Mouse (Mus musculus): ENCODE results near the gene Gltpd2.
"Not testable (repeated sequence)": the region's sequence is repeated elsewhere in the genome, so short reads cannot be mapped to it uniquely, and the experiment has no call there.

Gltpd2 gene

DNA sequence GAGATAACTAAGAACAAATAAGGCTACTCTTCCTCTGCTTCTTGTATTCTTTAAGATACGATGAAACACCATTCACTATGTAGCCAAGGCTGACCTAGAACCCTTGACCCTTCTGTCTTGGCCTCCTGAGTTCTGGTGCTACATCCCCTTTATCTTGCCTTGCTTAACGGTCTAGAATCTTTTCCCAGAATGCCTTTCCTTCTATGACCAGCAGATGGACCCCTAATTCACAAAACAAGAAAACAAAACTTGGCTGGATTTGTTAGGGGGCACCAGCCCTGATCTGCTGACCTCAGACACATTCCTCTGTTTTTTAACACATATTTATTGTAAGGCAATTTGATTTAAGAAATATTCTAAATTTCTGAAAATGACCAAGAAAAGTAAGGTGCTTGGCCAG is 2.6 kb upstream of the Gltpd2 start:
- no peak for DNase-seq (ENCODE audit: low spot score)

DNA sequence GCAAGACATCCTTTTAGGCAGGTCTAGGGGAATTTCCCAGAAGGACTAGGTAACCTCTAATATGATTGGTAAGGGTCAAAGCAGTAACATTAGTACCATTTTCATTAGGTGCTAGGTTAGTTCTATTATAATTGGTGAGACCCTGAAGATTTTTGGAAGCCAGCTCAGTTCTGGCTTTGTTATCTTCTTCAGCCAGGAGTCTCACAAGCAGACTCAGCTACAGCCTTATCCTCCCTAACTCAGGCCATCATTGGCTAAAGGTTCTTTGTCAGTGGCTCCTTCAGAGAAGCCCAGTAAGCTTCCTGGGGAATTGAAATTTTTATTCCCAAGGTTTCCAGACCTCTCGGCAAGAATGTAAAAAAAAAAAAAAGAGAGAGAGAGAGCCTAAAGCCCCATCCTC is 560 bp upstream of the Gltpd2 start:
- no peak for DNase-seq (ENCODE audit: low spot score)

DNA sequence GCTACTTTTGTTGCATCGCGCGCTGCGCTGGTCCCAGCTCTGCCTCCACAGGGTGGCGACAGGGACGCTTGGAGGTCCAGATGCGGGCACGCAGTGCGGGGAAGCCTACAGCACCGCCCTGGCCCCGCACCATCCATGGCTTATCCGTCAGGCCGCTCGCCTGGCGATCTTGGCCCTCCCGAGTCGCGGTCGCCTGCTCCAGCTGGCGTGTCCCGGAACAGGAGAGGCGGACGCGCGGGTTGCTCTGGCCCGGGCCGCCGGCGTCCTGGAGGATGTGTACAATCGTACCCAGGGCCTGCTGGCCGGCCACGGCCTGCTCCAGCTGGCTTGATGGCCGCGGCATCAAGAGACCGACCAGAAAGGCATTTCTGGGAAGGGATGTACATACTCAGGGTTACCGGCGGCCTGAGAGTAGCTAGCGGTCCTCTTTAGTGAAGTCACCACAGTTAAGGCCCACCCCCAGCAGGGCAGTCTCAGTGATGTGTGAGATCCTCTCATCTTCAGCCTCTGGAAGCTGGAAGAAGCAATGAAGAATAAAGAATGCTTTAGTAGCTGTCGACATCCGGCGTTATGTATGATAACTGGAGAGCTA is 1.3 kb downstream of the Gltpd2 start:
- DNase-seq (ENCODE audit: low spot score) = peak; percentile 16

- not testable (repeated sequence) for DNase-seq (ENCODE audit: low spot score)
Measured at GRCm38 (mm10) chr11:70523306-70523989, 4.5 kb downstream of the Gltpd2 start.

DNA sequence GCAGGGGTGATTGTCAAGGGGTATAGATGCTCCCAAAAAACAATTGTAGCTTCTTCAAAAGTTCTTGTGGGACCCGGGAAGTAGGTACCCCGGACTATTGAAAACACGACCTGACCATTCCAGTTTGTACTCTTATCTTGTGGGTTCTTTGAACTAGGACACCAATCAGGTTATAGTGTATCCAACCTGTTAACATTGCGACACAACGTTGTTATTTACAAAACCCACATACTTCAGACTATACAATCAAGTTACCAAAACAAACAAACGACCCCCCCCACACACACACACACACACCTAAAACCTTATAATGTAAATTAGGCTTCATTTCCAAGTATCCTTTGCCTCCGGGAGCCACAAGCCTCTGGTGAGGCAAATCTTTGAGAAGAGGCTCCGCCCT is 5.8 kb downstream of the Gltpd2 start:
- no peak for DNase-seq (ENCODE audit: low spot score)

- peak; percentile 77 for DNase-seq (ENCODE audit: low spot score)
Measured at GRCm38 (mm10) chr11:70525184-70525678, 6.2 kb downstream of the Gltpd2 start, which contains the start of gene Psmb6. Gene Psmb6 (plus strand): TSS chr11:70525367.

DNA sequence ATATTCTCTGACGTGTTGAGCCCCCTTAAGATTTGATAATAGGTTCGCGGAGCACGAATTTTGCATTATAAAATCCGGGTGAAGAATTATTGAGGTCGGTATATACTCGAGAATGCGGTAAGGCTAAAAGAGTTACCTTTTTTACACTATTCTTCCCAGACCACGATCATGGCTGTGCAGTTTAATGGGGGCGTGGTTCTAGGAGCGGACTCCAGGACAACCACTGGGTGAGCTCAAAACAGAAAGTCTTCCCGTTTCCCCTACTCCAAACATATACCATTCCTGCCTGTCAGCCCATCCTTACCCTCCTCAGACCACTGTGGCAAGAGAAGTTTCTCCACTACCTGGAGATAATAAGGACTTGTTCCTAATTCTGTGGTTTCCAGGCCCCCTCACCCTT is 6.7 kb downstream of the Gltpd2 start:
- no peak for DNase-seq (ENCODE audit: low spot score)

- DNase-seq (ENCODE audit: low spot score) = no peak
Measured at GRCm38 (mm10) chr11:70526211-70526610, 7.2 kb downstream of the Gltpd2 start.

DNA sequence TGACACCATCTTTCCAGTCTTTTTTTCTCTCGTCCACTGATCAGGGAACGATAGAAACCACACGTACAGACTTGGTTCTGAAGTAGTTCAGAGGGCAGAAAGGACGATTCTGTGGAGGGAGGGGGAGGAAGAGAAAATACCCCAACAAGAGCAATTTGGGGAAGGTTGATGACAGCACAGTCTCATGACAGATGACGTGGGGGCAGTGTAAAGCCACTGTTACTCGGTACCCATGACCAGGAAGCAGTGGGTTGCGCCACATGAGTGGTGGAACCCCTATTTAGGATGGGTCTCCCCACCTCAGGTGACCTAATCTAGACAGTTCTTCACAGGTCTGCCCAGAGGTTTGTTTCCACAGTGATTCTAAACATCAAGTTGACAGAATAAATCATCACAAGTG is 9.6 kb downstream of the Gltpd2 start:
- DNase-seq (ENCODE audit: low spot score) = no peak

DNA sequence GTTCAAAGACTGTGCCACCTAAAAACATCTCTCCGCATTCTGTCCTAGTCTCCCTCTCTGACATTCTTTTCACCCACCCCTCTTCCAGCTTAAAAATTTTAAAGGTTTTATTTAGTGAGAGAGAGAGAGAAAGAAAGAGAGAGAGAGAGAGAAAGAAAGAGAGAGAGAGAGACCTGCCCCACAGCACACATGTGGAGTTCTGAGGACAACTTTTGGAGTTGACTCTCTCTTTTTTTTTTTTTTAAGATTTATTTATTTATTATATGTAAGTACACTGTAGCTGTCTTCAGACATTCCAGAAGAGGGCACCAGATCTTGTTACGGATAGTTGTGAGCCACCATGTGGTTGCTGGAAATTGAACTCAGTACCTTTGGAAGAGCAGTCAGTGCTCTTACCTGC is 12.1 kb downstream of the Gltpd2 start:
- not testable (repeated sequence) for DNase-seq (ENCODE audit: low spot score)

DNA sequence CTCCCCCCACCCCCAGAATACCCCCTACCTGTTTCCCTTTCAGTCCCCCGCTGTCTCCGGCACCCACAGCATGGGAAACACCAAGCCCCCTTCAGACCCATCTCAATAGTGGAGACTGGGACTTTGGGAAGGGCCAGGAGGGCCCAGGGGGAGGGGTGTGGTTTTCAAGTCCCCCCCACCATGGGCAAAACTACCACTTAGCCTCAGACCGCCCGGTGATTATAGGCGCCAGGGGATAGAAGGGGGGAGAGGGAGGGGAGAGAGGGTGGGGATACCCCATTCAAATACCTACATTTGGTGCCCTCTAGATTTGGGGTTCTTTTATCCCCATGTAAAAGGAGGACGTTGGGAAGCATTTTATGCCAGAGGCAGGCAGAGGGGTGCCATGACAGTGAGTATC is 13.8 kb downstream of the Gltpd2 start, which contains the start of gene Gm40193:
Gm40193 (minus strand) TSS at position 101 of the 400 bp plus-strand sequence.
- DNase-seq (ENCODE audit: low spot score) = no peak

GRCm38 (mm10) chr11:70539423-70539822 is 20.4 kb downstream of the Gltpd2 start:
- DNase-seq (ENCODE audit: low spot score) = no peak

DNA sequence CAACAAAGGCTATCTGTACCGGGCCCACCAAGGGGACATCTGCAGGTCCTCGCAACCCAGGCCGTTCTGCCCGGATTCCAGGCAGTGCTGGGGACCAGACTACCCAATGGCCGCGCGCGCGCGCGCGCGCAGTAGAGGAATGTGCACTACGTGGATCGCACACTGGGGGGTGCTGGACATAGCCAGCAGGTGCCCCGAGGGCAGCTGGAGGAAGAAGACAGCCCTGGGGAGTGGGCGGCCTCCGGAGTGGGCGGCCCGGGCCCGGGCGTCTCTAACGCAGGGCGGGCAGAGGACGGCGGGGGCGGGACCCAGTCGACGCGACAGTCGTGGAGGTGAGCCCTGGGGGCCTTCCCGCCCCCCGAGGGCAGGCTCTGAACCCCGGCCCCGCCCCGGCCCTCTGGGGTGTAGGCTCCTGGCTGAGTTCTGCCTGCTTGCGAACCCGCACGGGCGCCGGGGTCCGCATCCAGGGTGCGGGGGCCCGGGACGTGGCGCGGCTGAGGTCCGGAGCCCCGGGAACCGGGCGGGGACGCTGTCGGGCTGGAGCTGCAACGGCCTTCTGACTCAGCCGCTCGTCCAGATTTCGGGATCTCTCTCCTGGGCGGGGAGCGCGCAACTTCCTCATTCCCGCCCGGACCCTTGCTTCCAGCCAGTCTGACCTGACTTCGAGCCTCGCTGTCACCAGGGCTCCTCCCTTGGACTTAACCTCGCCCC is 21.0 kb downstream of the Gltpd2 start, which contains the start of gene Pld2:
Pld2 (plus strand) TSS at position 188 of the 711 bp plus-strand sequence.
- DNase-seq (ENCODE audit: low spot score) = peak; percentile 78

DNA sequence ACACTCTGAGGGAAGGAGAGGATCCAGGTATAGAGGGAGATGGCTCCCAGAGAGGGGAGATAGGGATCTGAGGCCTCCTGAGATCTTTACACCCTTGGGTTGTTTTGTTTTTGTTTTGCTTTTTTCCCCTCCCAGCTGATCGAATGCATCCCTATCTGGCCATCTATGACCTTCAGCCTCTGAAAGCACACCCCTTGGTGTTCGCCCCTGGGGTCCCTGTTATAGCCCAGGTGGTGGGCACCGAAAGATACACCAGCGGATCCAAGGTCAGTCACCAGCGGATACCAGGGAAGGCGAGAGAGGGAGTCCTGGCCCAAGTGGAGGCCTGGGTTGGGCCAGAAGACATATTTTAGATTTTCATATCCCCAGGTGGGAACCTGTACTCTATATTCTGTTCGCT is 21.9 kb downstream of the Gltpd2 start:
- no peak for DNase-seq (ENCODE audit: low spot score)

DNA sequence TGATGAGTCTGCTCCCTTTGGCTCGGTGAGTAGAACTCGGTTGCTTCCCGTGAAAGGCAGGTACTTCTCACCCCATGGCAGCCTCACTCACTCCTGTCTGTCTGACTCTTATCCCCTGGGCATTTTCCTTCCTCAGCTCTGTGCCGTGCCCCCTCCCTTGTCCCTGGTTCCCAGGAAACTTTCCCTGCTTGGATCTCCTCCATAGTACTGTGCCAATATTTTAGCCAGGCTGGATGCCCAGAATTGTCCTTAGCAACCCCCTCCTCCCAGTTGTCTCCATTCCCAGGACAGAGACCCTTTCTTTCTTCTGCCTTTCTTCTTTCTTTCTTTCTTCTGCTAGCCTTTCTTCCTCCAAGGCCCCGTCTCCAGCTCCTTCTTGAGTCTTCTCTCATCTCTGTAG is 22.4 kb downstream of the Gltpd2 start:
- no peak for DNase-seq (ENCODE audit: low spot score)

- DNase-seq (ENCODE audit: low spot score) = no peak
Measured at GRCm38 (mm10) chr11:70544496-70544895, 25.5 kb downstream of the Gltpd2 start.

DNA sequence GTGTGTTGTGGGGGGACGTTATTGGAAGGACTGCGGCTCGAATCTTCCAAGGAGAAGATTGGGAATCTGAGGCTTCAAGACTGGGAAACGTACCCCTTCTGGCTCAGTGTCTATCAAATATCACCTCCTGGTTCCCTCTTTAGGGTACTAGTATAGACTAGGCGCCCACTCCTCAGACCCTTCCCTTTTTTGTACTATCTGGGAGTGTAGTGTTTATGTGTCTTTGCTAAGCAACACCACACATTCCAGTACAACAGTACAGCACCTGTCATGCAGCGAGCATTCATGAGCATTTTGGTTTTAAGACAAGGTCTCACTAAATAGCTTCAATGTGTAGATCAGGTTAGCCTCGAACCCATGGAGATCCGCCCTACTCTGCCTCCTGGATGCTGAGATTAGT is 32.5 kb downstream of the Gltpd2 start:
- no peak for DNase-seq (ENCODE audit: low spot score)

DNA sequence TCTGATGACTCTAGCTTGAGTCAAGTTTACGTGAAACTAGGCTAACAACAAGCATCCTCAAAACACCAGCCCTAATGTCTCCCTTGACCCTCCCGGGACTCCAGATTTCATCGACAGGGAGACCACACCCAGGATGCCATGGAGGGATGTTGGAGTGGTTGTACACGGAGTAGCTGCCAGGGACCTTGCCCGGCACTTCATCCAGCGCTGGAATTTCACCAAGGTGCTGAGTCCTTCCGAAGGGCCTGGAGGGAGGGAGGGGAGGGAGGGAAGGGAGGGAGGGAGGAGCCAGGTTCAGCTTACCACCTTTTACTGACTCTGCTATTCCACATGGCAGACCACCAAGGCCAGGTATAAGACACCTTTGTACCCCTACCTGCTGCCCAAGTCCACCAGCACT is 34.9 kb downstream of the Gltpd2 start:
- no peak for DNase-seq (ENCODE audit: low spot score)

- no peak for DNase-seq (ENCODE audit: low spot score)
Measured at GRCm38 (mm10) chr11:70557545-70557944, 38.5 kb downstream of the Gltpd2 start.

DNA sequence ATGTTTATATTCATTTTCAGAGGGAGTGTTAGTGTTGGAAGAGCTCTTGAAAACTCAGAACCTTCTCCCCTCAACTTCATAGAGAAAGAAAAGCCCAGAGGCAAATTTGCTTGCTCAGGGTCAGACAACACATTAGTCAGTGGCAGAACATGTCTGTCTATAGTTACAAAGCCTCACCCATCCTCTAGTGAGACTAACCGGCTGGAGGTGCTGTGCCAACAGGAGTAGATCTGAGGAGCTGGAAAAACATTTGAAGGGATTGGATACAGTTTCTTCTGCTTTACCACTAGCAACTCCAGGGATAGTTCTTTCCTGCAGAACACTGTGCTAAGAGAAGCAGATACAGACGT is 42.9 kb downstream of the Gltpd2 start:
- no peak for DNase-seq (ENCODE audit: low spot score)

DNA sequence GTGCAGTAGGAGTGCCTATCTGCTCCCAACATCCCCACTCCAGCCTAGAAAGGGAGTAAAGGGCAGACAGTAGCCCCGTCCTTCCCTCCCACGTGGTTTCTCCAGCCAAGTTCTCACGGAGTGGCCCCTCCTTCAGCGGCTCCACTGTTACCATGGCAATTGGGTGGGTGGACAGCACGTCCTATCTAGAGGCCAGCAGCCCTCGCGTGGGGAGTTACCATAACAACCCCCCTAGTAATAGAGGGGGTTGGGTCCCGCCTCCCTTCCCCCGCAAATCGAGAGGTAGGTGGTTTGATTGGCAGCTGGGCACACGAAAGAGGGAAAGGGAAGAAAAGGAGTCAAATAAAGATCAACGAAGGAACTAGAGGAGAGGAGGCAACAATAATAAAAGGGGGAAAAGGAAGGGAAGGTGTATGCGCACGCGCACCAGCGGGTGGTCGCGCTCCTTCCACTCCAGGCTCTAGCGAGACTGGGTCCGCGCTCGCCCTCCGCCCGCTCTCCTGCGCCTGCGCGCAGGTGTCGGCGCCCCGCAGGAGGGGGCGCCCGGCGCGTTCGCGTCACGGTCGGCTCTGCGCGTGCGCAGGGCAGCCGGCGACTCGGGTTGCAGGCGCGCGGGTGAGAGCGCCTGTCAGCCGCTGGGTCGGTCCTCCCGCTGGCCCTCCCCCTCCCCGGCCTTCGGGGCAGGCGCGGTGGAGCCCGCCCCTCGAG is 43.4 kb downstream of the Gltpd2 start, which contains the start of gene Mink1:
Mink1 (plus strand) TSS at position 595 of the 708 bp plus-strand sequence.
- peak; percentile 85 for DNase-seq (ENCODE audit: low spot score)

DNA sequence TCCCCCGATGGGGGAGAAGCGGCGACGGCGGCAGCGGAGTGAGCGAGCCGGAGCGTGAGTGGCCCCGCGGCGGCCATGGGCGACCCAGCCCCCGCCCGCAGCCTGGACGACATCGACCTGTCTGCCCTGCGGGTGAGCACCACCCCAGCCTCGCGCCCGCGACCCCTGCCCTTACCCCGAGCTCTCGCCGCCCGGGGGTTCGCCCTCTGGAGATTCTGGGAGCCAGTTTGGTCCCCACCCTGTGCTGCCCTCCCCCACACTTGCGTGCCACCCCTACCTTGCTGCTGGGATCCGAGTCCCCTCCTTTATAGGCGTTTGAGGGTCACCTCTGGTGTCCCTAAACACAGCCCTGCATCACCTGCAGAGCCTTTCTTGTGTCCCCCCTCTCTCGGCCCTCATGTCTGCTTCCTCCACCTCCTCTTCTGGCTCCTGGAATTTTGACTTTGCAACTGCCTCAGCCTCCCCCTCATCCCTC is 44.0 kb downstream of the Gltpd2 start:
- no peak for DNase-seq (ENCODE audit: low spot score)
